Comparison of ENCODE assay signal across 19 mouse cellular contexts in the genomic region with DNA sequence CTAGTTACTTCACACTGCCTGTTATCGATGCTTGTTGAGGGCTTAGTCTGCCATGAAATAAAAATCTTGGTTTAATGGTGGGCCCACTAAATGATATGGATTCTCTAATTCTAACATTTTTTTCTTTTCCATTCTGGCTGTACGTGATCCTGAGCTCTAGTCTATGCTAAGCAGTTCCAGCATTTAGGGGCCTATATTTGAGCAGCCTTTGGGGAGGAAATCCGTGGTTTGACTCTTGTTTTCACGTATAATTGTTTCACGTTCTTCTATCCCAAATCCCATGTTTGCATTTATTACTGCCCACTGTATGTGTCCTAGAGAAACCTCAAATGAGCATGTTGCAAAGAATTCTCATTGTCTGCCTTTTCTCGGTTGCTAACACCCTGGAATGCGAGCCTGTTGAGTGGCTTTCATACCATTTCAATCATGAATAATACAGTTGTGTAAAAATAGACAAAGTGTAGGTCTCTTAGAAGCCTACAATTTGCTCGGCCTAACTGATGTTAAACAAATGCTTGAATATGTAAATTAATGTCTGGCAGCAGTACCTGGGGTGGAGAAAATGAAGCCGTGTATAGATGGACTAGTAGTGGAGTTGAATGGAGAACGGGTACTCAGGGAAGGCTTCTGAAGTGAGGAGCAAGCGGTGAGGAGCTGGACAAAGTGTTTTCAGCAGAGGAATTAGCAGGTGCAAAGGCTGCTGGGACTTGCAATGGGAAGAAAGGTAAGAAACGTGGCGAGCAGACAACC.
DNase-seq lines count a peak whose midpoint lies in the region; ATAC-seq and TF ChIP-seq lines count a peak whose summit lies in the region.
"Had no signal": no experiment of that assay in that cellular context is flagged by ENCODE, and none has a peak within 500 bp of the region (broad histone marks: within the 10 kb centered on the region; RNA-seq: fewer than 3 reads in every experiment).

No protein-coding gene starts in this region.

- no peaks in the 10 kb centered on the region for H3K4me1 ChIP-seq in forebrain, embryonic 11.5 days (replicated peaks; ENCODE audit: control insufficient read depth, insufficient read depth, low read length)
- peaks cover 12% of the 10 kb centered on the region for H3K4me1 ChIP-seq in forebrain, embryonic 10.5 days
- H3K4me1 ChIP-seq in hindbrain, embryonic 12.5 days, result no peaks in the 10 kb centered on the region
- no peaks in the 10 kb centered on the region for H3K4me1 ChIP-seq in hindbrain, embryonic 11.5 days (replicated peaks; ENCODE audit: control insufficient read depth, insufficient read depth, low read length)
- H3K4me1 ChIP-seq in forebrain, embryonic 15.5 days, result peaks cover 13% of the 10 kb centered on the region; the same call in 1 of the 2 replicates
- H3K4me1 ChIP-seq: limb, embryonic 12.5 days; neural tube, embryonic 15.5 days had no signal

- no peak overlapping the region for H3K9ac ChIP-seq in forebrain, embryonic 11.5 days (ENCODE audit: low read length)
- no peak overlapping the region for H3K9ac ChIP-seq in hindbrain, embryonic 12.5 days
- no peak overlapping the region for H3K9ac ChIP-seq in hindbrain, embryonic 11.5 days (ENCODE audit: low read depth, low read length)
- H3K9ac ChIP-seq in forebrain, embryonic 15.5 days (replicated peaks), result no peak overlapping the region
- H3K9ac ChIP-seq: limb, embryonic 12.5 days; liver, embryonic 14.5 days; neural tube, embryonic 15.5 days had no signal

- H3K36me3 ChIP-seq in forebrain, embryonic 11.5 days (ENCODE audit: control insufficient read depth, insufficient read depth, low read length), result no peaks in the 10 kb centered on the region
- H3K36me3 ChIP-seq in forebrain, embryonic 10.5 days (replicated peaks), result no peaks in the 10 kb centered on the region
- no peaks in the 10 kb centered on the region for H3K36me3 ChIP-seq in hindbrain, embryonic 12.5 days
- H3K36me3 ChIP-seq in hindbrain, embryonic 11.5 days (ENCODE audit: control insufficient read depth, insufficient read depth, low read length), result no peaks in the 10 kb centered on the region
- H3K36me3 ChIP-seq in forebrain, embryonic 15.5 days, result no peaks in the 10 kb centered on the region
- H3K36me3 ChIP-seq: limb, embryonic 12.5 days; neural tube, embryonic 15.5 days had no signal

- POLR2A ChIA-PET in Patski (lab: Charles Lee), result interaction anchor here (0.6 kb wide), 1 partner anchor 172 kb away, joined by 3 read pairs; no protein-coding TSS in a partner anchor

- no peaks in the 10 kb centered on the region for H3K9me3 ChIP-seq in forebrain, embryonic 11.5 days (ENCODE audit: control insufficient read depth, low read length)
- H3K9me3 ChIP-seq in forebrain, embryonic 10.5 days, result no peaks in the 10 kb centered on the region
- no peaks in the 10 kb centered on the region for H3K9me3 ChIP-seq in hindbrain, embryonic 12.5 days (replicated peaks)
- no peaks in the 10 kb centered on the region for H3K9me3 ChIP-seq in hindbrain, embryonic 11.5 days (ENCODE audit: control insufficient read depth, low read length)
- no peaks in the 10 kb centered on the region for H3K9me3 ChIP-seq in forebrain, embryonic 15.5 days
- H3K9me3 ChIP-seq: limb, embryonic 12.5 days; neural tube, embryonic 15.5 days had no signal

- in situ Hi-C loops in Patski (cut with MboI; ENCODE audit: low pct_unique_long_range_greater_than_20kb), result no loop called here

- H3K27ac ChIP-seq in forebrain, embryonic 11.5 days (ENCODE audit: low read depth, low read length), result no peak overlapping the region; the same call in 1 of the 2 replicates
- H3K27ac ChIP-seq in forebrain, embryonic 10.5 days, result no peak overlapping the region
- H3K27ac ChIP-seq in hindbrain, embryonic 12.5 days, result no peak overlapping the region
- H3K27ac ChIP-seq in hindbrain, embryonic 11.5 days (ENCODE audit: low read depth, low read length), result no peak overlapping the region
- H3K27ac ChIP-seq in forebrain, embryonic 15.5 days (replicated peaks), result no peak overlapping the region
- H3K27ac ChIP-seq: limb, embryonic 12.5 days; liver, embryonic 14.5 days; neural tube, embryonic 15.5 days had no signal

- DNase-seq in forebrain, embryonic 11.5 days (ENCODE audit: low spot score), result no peak
- DNase-seq in forebrain, embryonic 10.5 days (ENCODE audit: extremely low spot score, low spot score), result no peak
- DNase-seq in hindbrain, embryonic 11.5 days (ENCODE audit: low spot score), result no peak
- DNase-seq in Patski (ENCODE audit: low read depth, low spot score), result no peak
- no peak for DNase-seq in cerebellum, postnatal 14 days
- no peak for DNase-seq in embryo, embryonic 9.5 days (ENCODE audit: extremely low spot score)
- DNase-seq: adrenal gland, postnatal 36 days; cerebellum, postnatal 25 days; kidney, adult 2 months; kidney, postnatal 25 days; lung, postnatal 10 days; thymus, postnatal 14 days had no signal

- TF ChIP-seq CTCF in Patski (IDR thresholded peaks at IDR 0.05), result no peak

- no peaks in the 10 kb centered on the region for H3K27me3 ChIP-seq in forebrain, embryonic 11.5 days (ENCODE audit: control insufficient read depth, insufficient read depth, low read length)
- H3K27me3 ChIP-seq in forebrain, embryonic 10.5 days (ENCODE audit: poor library complexity, severe bottlenecking), result no peaks in the 10 kb centered on the region
- no peaks in the 10 kb centered on the region for H3K27me3 ChIP-seq in hindbrain, embryonic 12.5 days
- no peaks in the 10 kb centered on the region for H3K27me3 ChIP-seq in hindbrain, embryonic 11.5 days (ENCODE audit: control insufficient read depth, insufficient read depth, low read length)
- no peaks in the 10 kb centered on the region for H3K27me3 ChIP-seq in Patski
- no peaks in the 10 kb centered on the region for H3K27me3 ChIP-seq in forebrain, embryonic 15.5 days
- H3K27me3 ChIP-seq: CH12.LX; limb, embryonic 12.5 days; neural tube, embryonic 15.5 days had no signal

- H3K4me2 ChIP-seq in forebrain, embryonic 11.5 days (ENCODE audit: low read depth, low read length, severe bottlenecking), result no peak overlapping the region
- H3K4me2 ChIP-seq in hindbrain, embryonic 12.5 days (replicated peaks), result no peak overlapping the region
- H3K4me2 ChIP-seq in hindbrain, embryonic 11.5 days (replicated peaks; ENCODE audit: low read depth, low read length), result no peak overlapping the region
- no peak overlapping the region for H3K4me2 ChIP-seq in forebrain, embryonic 15.5 days (replicated peaks)
- H3K4me2 ChIP-seq: limb, embryonic 12.5 days; neural tube, embryonic 15.5 days had no signal

- CTCF ChIA-PET in Patski (lab: Charles Lee), result interaction anchor here (1.3 kb wide), 1 partner anchor 9 kb away, joined by 4 read pairs; no protein-coding TSS in a partner anchor

- H3K4me3 ChIP-seq in forebrain, embryonic 11.5 days (ENCODE audit: low read depth, low read length), result no peak overlapping the region
- no peak overlapping the region for H3K4me3 ChIP-seq in forebrain, embryonic 10.5 days
- no peak overlapping the region for H3K4me3 ChIP-seq in hindbrain, embryonic 12.5 days
- no peak overlapping the region for H3K4me3 ChIP-seq in hindbrain, embryonic 11.5 days (ENCODE audit: low read depth, low read length)
- no peak overlapping the region for H3K4me3 ChIP-seq in forebrain, embryonic 15.5 days
- H3K4me3 ChIP-seq: limb, embryonic 12.5 days; myocyte; neural tube, embryonic 15.5 days had no signal

- 57% methylated on average over 13 of the region's 13 CpGs for WGBS in forebrain, embryonic 11.5 days
- WGBS in forebrain, embryonic 10.5 days, result 81% methylated on average over 13 of the region's 13 CpGs
- WGBS in hindbrain, embryonic 12.5 days, result 60% methylated on average over 13 of the region's 13 CpGs
- WGBS in hindbrain, embryonic 11.5 days, result 69% methylated on average over 13 of the region's 13 CpGs
- WGBS in forebrain, embryonic 15.5 days, result 23% methylated on average over 13 of the region's 13 CpGs

- peak; percentile 72 for ATAC-seq in forebrain, embryonic 11.5 days (replicated peaks; ENCODE audit: low FRiP score)
- ATAC-seq in hindbrain, embryonic 12.5 days (ENCODE audit: low FRiP score), result 0 out of 2 replicates have a peak, but pooled peaks have one; percentile 40
- ATAC-seq in hindbrain, embryonic 11.5 days (ENCODE audit: low FRiP score), result no peak
- ATAC-seq in Patski, result peak; percentile 65
- peak; percentile 73 for ATAC-seq in forebrain, embryonic 15.5 days (replicated peaks)
